Mouse (Mus musculus) C2C12 (cell line): Measurements from ENCODE around the gene Dcaf15.

Experiments used
- CTCF ChIP-seq: IDR thresholded peaks from one replicate; pipeline ENCODE4 v1.5.1; 2011; ENCODE audit not compliant: control insufficient read depth, insufficient read depth, insufficient read length
- MYOD1 ChIP-seq: IDR thresholded peaks from one replicate; pipeline ENCODE4 v1.6.1; 2011; ENCODE audit warnings: low read depth; ENCODE audit not compliant: control insufficient read depth, insufficient read length
- MYOG ChIP-seq: IDR thresholded peaks from one replicate; pipeline ENCODE4 v1.6.1; 2011; ENCODE audit not compliant: control insufficient read depth, insufficient read length; ENCODE audit errors: extremely low read depth

GRCm38 (mm10) chr8:84147324-84147766, 42.8 kb upstream of the Dcaf15 start:
- TF ChIP-seq CTCF (no peak), MYOD1 (no peak), MYOG (no peak)
